Mouse (Mus musculus) E14TG2a.4 (cell line): Measurements from ENCODE around the gene Tmem82.

Source experiments
- CTCF ChIP-seq: conservative IDR thresholded peaks from 2 replicates; pipeline ENCODE4 v1.5.1; 2014; ENCODE audit warnings: low read length
- NANOG ChIP-seq: IDR thresholded peaks from 2 replicates; pipeline ENCODE4 v1.6.1; 2014; ENCODE audit warnings: borderline replicate concordance, low read length, mixed read lengths

- TF ChIP-seq CTCF (no peak), NANOG (no peak)
Observed at GRCm38 (mm10) chr4:141581051-141581450, 37.4 kb downstream of the Tmem82 start.
